16 mouse cellular contexts compared by ENCODE assay signal in genomic region chr16:37094169-37094833, GRCm38 (mm10).
DNase-seq lines count a peak whose midpoint lies in the region; ATAC-seq lines count a peak whose summit lies in the region.
"Had no signal": no experiment of that assay in that cellular context is flagged by ENCODE, and none has a peak within 500 bp of the region (broad histone marks: within the 10 kb centered on the region; RNA-seq: fewer than 3 reads in every experiment).

No protein-coding gene starts in this region.

- H3K27ac ChIP-seq in heart, embryonic 10.5 days, result no peak overlapping the region
- H3K27ac ChIP-seq: embryonic facial prominence, embryonic 12.5 days; forebrain, embryonic 13.5 days; hindbrain, embryonic 10.5 days had no signal

- WGBS in heart, embryonic 10.5 days, result 89% methylated on average over 4 of the region's 4 CpGs

- ATAC-seq in megakaryocyte, adult 5-6 weeks (ENCODE audit: poor library complexity, severe bottlenecking), result no peak
- ATAC-seq in CD4-positive, CD25-positive, alpha-beta regulatory T cell, adult 4 months, result peak; percentile 95
- peak; percentile 53 to 59; a peak in 2 of 4 replicates for ATAC-seq in hematopoietic stem cell, adult 5-6 weeks (replicated peaks in 1 of 2; ENCODE audit: insufficient read depth in 1 of 2, low FRiP score in 2 of 2, low TSS enrichment in 1 of 2, low read depth in 1 of 2, poor library complexity in 2 of 2, severe bottlenecking in 2 of 2)
- ATAC-seq in megakaryocyte progenitor cell, adult 5-6 weeks (replicated peaks; ENCODE audit: poor library complexity), result no peak
- ATAC-seq: forebrain, embryonic 13.5 days had no signal

- H3K4me3 ChIP-seq in megakaryocyte, embryonic 14.5 days (replicated peaks), result peak overlapping the region; percentile 34
- no peak overlapping the region for H3K4me3 ChIP-seq in heart, embryonic 10.5 days
- H3K4me3 ChIP-seq: embryonic facial prominence, embryonic 12.5 days; forebrain, embryonic 13.5 days; hindbrain, embryonic 10.5 days had no signal

- peak; percentile 76 for DNase-seq in thymus, postnatal 0 days (ENCODE audit: low spot score)
- DNase-seq in urinary bladder, adult 2 months (ENCODE audit: low spot score), result no peak
- no peak for DNase-seq in heart, embryonic 10.5 days (ENCODE audit: low spot score)
- DNase-seq: adrenal gland, adult 8-10 months; gastrocnemius, postnatal 25 days; kidney, adult 11 months; layer of hippocampus, postnatal 36 days; lung, postnatal 4 days had no signal

- H3K9me3 ChIP-seq in megakaryocyte, embryonic 14.5 days, result no peaks in the 10 kb centered on the region
- H3K9me3 ChIP-seq in heart, embryonic 10.5 days, result no peaks in the 10 kb centered on the region
- H3K9me3 ChIP-seq: embryonic facial prominence, embryonic 12.5 days; forebrain, embryonic 13.5 days; hindbrain, embryonic 10.5 days had no signal

- peaks cover 8% of the 10 kb centered on the region; the same call in 1 of the 2 replicates for H3K4me1 ChIP-seq in megakaryocyte, embryonic 14.5 days
- no peaks in the 10 kb centered on the region for H3K4me1 ChIP-seq in heart, embryonic 10.5 days
- H3K4me1 ChIP-seq: embryonic facial prominence, embryonic 12.5 days; forebrain, embryonic 13.5 days; hindbrain, embryonic 10.5 days had no signal

- H3K36me3 ChIP-seq in megakaryocyte, embryonic 14.5 days (replicated peaks; ENCODE audit: low read length), result peaks cover 69% of the 10 kb centered on the region
- peaks cover 43% of the 10 kb centered on the region for H3K36me3 ChIP-seq in heart, embryonic 10.5 days

- no peaks in the 10 kb centered on the region for H3K27me3 ChIP-seq in megakaryocyte, embryonic 14.5 days (replicated peaks)
- no peaks in the 10 kb centered on the region for H3K27me3 ChIP-seq in heart, embryonic 10.5 days (ENCODE audit: insufficient read depth, poor library complexity, severe bottlenecking)
- H3K27me3 ChIP-seq: embryonic facial prominence, embryonic 12.5 days; forebrain, embryonic 13.5 days had no signal

Comparison
In these comparisons a context has a peak if more than half of its experiments do, and no peak if none do; other contexts are left out.
1. ATAC-seq: peak in CD4-positive, CD25-positive, alpha-beta regulatory T cell, adult 4 months (single experiment) and hematopoietic stem cell, adult 5-6 weeks (2 of 2); none in megakaryocyte, adult 5-6 weeks (single experiment) and megakaryocyte progenitor cell, adult 5-6 weeks (single experiment).